Mouse (Mus musculus): ENCODE results near the gene Gipc2.

GRCm38 (mm10) chr3:152121169-152122009 is 44.6 kb downstream of the Gipc2 start:
- TF ChIP-seq CTCF (IDR thresholded peaks at IDR 0.05; ENCODE audit: extremely low read depth, insufficient read depth, low read length) (no peak), POLR2A (IDR thresholded peaks at IDR 0.05; ENCODE audit: extremely low read depth, insufficient read depth, low read length) (no peak)
